Mouse (Mus musculus) lung, embryonic 16.5 days (tissue): ENCODE measurements around the gene Ttyh2. TPM values are rescaled to one million over a fixed set of nuclear protein-coding genes. Genes with fewer than 3 reads are reported as not detected.

Experiments
- ATAC-seq: fragments of 200-750 bp; cut with Nextera tagmentation; 2 replicates; pipeline ENCODE4 v1.8.0; 2017; ENCODE audit warnings: low read depth, mild to moderate bottlenecking, moderate library complexity
- H3K27ac ChIP-seq: fragments of 300-500 bp; sonication (generic); 2 replicates; pipeline ENCODE4 v1.5.1; 2014; ENCODE audit warnings: mild to moderate bottlenecking, control low read depth, low read length
- H3K27me3 ChIP-seq: fragments of 300-500 bp; sonication (generic); 2 replicates; pipeline ENCODE4 v1.6.1; 2014; ENCODE audit warnings: low read depth, low read length, mixed read lengths; ENCODE audit not compliant: control insufficient read depth, insufficient read depth
- H3K36me3 ChIP-seq: fragments of 300-500 bp; sonication (generic); 2 replicates; pipeline ENCODE4 v1.6.1; 2014; ENCODE audit warnings: low read length; ENCODE audit not compliant: control insufficient read depth, insufficient read depth
- H3K4me1 ChIP-seq: fragments of 300-500 bp; sonication (generic); replicated peaks from 2 replicates; pipeline ENCODE4 v1.6.1; 2014; ENCODE audit warnings: low read length, mixed read lengths; ENCODE audit not compliant: control insufficient read depth, insufficient read depth
- H3K4me2 ChIP-seq: fragments of 300-500 bp; sonication (generic); 2 replicates; pipeline ENCODE4 v1.6.1; 2014; ENCODE audit warnings: low read depth, low read length, control low read depth
- H3K4me3 ChIP-seq: fragments of 300-500 bp; sonication (generic); 2 replicates; pipeline ENCODE4 v1.5.1; 2014; ENCODE audit warnings: mild to moderate bottlenecking, low read length, control low read depth
- H3K9ac ChIP-seq: fragments of 300-500 bp; sonication (generic); 2 replicates; pipeline ENCODE4 v1.6.1; 2014; ENCODE audit warnings: low read length, control low read depth
- H3K9me3 ChIP-seq: fragments of 300-500 bp; sonication (generic); 2 replicates; pipeline ENCODE4 v1.6.1; 2016; ENCODE audit warnings: low read length; ENCODE audit not compliant: control insufficient read depth
- WGBS: fragments of 180-500 bp; shearing (Covaris S2); extraction: QIAGEN DNeasy Blood & Tissue Kit; methylation state at CpG from one replicate; pipeline ENCODE4 v1.1.7; 2014; 5-methylcytosine and 5-hydroxymethylcytosine counted together
- polyA plus RNA-seq: library from polyadenylated mRNA; unstranded; fragments of >200 nt; fragmentation: Nextera tagmentation; extraction: Ambion mirVana; gene quantifications from 2 replicates; pipeline ENCODE4 v1.2.1, GENCODE M21; 2015

Ttyh2 gene
- polyA plus RNA-seq, 1 experiment from 2014 or later = 13.7 TPM

- no peak for ATAC-seq
- Histone ChIP-seq H3K27ac (no peak overlapping the region), H3K4me1 (no peaks in the 10 kb centered on the region), H3K4me3 (no peak overlapping the region), H3K27me3 (peaks cover 19% of the 10 kb centered on the region; the same call in 1 of the 2 replicates), H3K4me2 (no peak overlapping the region), H3K9ac (no peak overlapping the region), H3K9me3 (no peaks in the 10 kb centered on the region), H3K36me3 (no peaks in the 10 kb centered on the region)
- WGBS = 11% methylated on average over 19 of the region's 19 CpGs
Observed at GRCm38 (mm10) chr11:114639681-114640103, 35.5 kb upstream of the Ttyh2 start.

GRCm38 (mm10) chr11:114640658-114641057 is 34.6 kb upstream of the Ttyh2 start:
- Histone ChIP-seq H3K4me3 (no peak overlapping the region), H3K27me3 (peaks cover 19% of the 10 kb centered on the region; the same call in 1 of the 2 replicates), H3K4me2 (no peak overlapping the region), H3K4me1 (no peaks in the 10 kb centered on the region), H3K9me3 (no peaks in the 10 kb centered on the region), H3K9ac (no peak overlapping the region), H3K27ac (no peak overlapping the region), H3K36me3 (no peaks in the 10 kb centered on the region)
- WGBS = 34% methylated on average over 6 of the region's 6 CpGs
- no peak for ATAC-seq

GRCm38 (mm10) chr11:114641136-114641535 is 34.1 kb upstream of the Ttyh2 start:
- H3K27me3 ChIP-seq = peaks cover 19% of the 10 kb centered on the region; the same call in 1 of the 2 replicates
- no peaks in the 10 kb centered on the region for H3K36me3 ChIP-seq
- H3K4me3 ChIP-seq = no peak overlapping the region
- no peak for ATAC-seq
- 77% methylated on average over 8 of the region's 8 CpGs for WGBS
- H3K4me2 ChIP-seq = no peak overlapping the region
- H3K9me3 ChIP-seq = no peaks in the 10 kb centered on the region; the same call in 1 of the 2 replicates
- H3K27ac ChIP-seq = no peak overlapping the region
- no peaks in the 10 kb centered on the region for H3K4me1 ChIP-seq
- H3K9ac ChIP-seq = no peak overlapping the region

DNA sequence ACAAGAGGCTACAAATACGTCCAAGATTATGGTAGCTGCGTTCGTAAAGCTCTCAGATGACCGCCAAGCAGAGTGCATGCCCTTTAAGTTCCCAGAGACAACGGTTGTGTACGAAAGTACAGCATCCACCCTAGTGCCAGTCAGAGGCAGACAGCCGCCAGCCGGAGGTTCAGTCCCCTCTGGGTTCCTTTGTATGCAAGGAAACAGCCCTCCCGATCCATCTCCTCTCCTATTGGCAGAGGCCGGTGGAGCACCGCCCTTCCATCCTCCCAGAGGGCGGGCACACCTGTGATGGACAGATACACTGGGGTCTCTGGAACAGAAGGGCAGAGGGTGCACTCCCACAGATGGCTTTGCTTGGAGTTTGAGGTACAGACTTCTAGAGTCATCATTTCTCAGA is 33.0 kb upstream of the Ttyh2 start:
- Histone ChIP-seq H3K9ac (no peak overlapping the region), H3K36me3 (no peaks in the 10 kb centered on the region), H3K4me1 (no peaks in the 10 kb centered on the region), H3K9me3 (peaks cover 5% of the 10 kb centered on the region; the same call in 1 of the 2 replicates), H3K4me2 (no peak overlapping the region), H3K27ac (no peak overlapping the region), H3K4me3 (no peak overlapping the region), H3K27me3 (peaks cover 18% of the 10 kb centered on the region; the same call in 1 of the 2 replicates)
- ATAC-seq = no peak
- WGBS = 64% methylated on average over 12 of the region's 12 CpGs

- Histone ChIP-seq H3K27ac (no peak overlapping the region), H3K4me2 (no peak overlapping the region), H3K4me1 (no peaks in the 10 kb centered on the region), H3K4me3 (no peak overlapping the region), H3K36me3 (no peaks in the 10 kb centered on the region), H3K27me3 (peaks cover 12% of the 10 kb centered on the region; the same call in 1 of the 2 replicates), H3K9me3 (peaks cover 5% of the 10 kb centered on the region; the same call in 1 of the 2 replicates), H3K9ac (no peak overlapping the region)
- ATAC-seq = no peak
- 70% methylated on average over 11 of the region's 11 CpGs for WGBS
Observed at GRCm38 (mm10) chr11:114642926-114643325, 32.3 kb upstream of the Ttyh2 start.

DNA sequence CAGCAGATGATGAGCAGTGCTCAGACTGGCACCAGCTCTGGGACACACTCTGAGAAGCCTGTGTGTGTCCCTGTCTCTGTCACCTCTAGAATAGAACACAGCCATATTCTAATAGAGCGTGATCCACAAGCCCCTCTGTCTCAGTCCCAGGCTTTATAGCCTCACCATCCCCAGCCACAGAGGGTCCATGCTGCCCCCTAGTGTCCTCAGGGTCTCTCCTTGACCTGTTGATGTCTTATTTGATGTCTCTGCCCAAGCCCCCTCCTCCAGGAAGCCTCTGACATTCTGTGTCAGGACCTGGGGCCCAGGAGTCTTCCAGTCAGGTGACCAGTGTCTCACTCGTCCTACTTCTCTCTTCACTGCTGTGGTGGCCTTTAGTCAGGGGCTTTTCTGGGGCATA is 31.1 kb upstream of the Ttyh2 start:
- H3K4me1 ChIP-seq = no peaks in the 10 kb centered on the region
- no peak overlapping the region for H3K4me3 ChIP-seq
- 47% methylated on average over 2 of the region's 2 CpGs for WGBS
- H3K27ac ChIP-seq = no peak overlapping the region
- peaks cover 5% of the 10 kb centered on the region; the same call in 1 of the 2 replicates for H3K9me3 ChIP-seq
- H3K9ac ChIP-seq = no peak overlapping the region
- no peaks in the 10 kb centered on the region for H3K36me3 ChIP-seq
- H3K4me2 ChIP-seq = no peak overlapping the region
- ATAC-seq = no peak
- peaks cover 6% of the 10 kb centered on the region; the same call in 1 of the 2 replicates for H3K27me3 ChIP-seq

- 59% methylated on average over 4 of the region's 4 CpGs for WGBS
- H3K4me2 ChIP-seq = no peak overlapping the region
- H3K4me1 ChIP-seq = no peaks in the 10 kb centered on the region
- H3K4me3 ChIP-seq = no peak overlapping the region
- no peaks in the 10 kb centered on the region for H3K36me3 ChIP-seq
- H3K9me3 ChIP-seq = peaks cover 5% of the 10 kb centered on the region; the same call in 1 of the 2 replicates
- no peak overlapping the region for H3K9ac ChIP-seq
- ATAC-seq = no peak
- H3K27ac ChIP-seq = no peak overlapping the region
- no peaks in the 10 kb centered on the region for H3K27me3 ChIP-seq
Observed at GRCm38 (mm10) chr11:114649510-114649909, 25.7 kb upstream of the Ttyh2 start.

- Histone ChIP-seq H3K36me3 (no peaks in the 10 kb centered on the region), H3K27me3 (peaks cover 3% of the 10 kb centered on the region; the same call in 1 of the 2 replicates), H3K9me3 (no peaks in the 10 kb centered on the region), H3K4me2 (no peak overlapping the region), H3K27ac (no peak overlapping the region), H3K4me1 (no peaks in the 10 kb centered on the region), H3K9ac (no peak overlapping the region), H3K4me3 (no peak overlapping the region)
- no peak for ATAC-seq
- WGBS = 4% methylated on average over 16 of the region's 16 CpGs
Observed at GRCm38 (mm10) chr11:114652531-114652930, 22.7 kb upstream of the Ttyh2 start.

DNA sequence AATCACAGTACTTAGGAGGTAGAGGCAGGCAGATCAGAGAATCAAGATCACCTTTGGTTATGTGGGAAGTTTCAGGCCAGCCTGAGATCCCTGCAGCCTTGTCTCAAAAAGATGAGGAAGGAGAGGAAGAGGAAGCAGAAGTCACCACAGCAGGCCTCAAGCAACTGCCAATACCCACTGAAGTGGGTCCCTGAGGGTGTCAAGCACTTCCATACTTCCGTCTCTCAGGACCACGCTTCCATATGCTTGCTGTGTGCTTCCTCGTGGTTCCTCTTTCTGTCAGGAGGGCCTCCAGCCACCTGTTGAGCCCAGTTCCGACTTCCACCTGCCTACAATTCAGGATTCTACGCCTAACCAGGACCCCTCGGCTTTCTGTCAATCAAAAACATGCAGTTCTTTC is 21.6 kb upstream of the Ttyh2 start:
- WGBS = 76% methylated on average over 6 of the region's 6 CpGs
- no peak for ATAC-seq

More for the DNA sequence above, 21.6 kb upstream of the Ttyh2 start:
- Histone ChIP-seq H3K27ac (no peak overlapping the region), H3K4me2 (no peak overlapping the region), H3K9me3 (no peaks in the 10 kb centered on the region), H3K4me3 (no peak overlapping the region), H3K9ac (no peak overlapping the region), H3K36me3 (no peaks in the 10 kb centered on the region), H3K27me3 (peaks cover 5% of the 10 kb centered on the region; the same call in 1 of the 2 replicates), H3K4me1 (no peaks in the 10 kb centered on the region)
